Mouse (Mus musculus): ENCODE results near the gene Klk6. TPM values are rescaled to one million over a fixed set of nuclear protein-coding genes. Genes with fewer than 3 reads are reported as not detected.

Gene Klk6
- polyA plus RNA-seq, 1 experiment from 2014 or later = not detected

GRCm38 (mm10) chr7:43880912-43881311, 56.6 kb downstream of the Klk6 start, which contains the start of gene Klk4:
Klk4 (plus strand) TSS chr7:43881160.
- TF ChIP-seq EP300 (IDR thresholded peaks at IDR 0.05) (no peak), CTCF (IDR thresholded peaks at IDR 0.05) (no peak)
- no peak for DNase-seq (ENCODE audit: low spot score)
- Histone ChIP-seq H3K27me3 (replicated peaks; ENCODE audit: insufficient read depth, low read length) (no peaks in the 10 kb centered on the region), H3K4me2 (replicated peaks; ENCODE audit: low read depth, low read length) (no peak within 1 kb of the TSS), H3K27ac (ENCODE audit: low read length) (no peak within 1 kb of the TSS), H3K9me3 (ENCODE audit: low read length) (no peaks in the 10 kb centered on the region), H3K9ac (replicated peaks; ENCODE audit: low read depth) (no peak within 1 kb of the TSS), H3K36me3 (ENCODE audit: insufficient read depth, low read length) (no peaks in the 10 kb centered on the region), H3K4me1 (ENCODE audit: insufficient read depth, low read depth, low read length) (no peaks in the 10 kb centered on the region), H3K4me3 (ENCODE audit: low read depth, low read length) (no peak within 1 kb of the TSS)
- no peak for ATAC-seq
- WGBS = 0% methylated on average over 3 of the region's 3 CpGs

Other genes with a start within 250 kb of the Klk6 start
- gene Zfp719, start 244.9 kb upstream of the Klk6 start, polyA plus RNA-seq (2015; fragmentation: Nextera tagmentation; extraction: Ambion mirVana) = 5.7 and 6.0 TPM in 2 replicates
- gene Zfp819, start 217.3 kb upstream of the Klk6 start, polyA plus RNA-seq (2015; fragmentation: Nextera tagmentation; extraction: Ambion mirVana) = 0.08 and 0.27 TPM in 2 replicates
- gene Ceacam18, start 189.8 kb upstream of the Klk6 start, polyA plus RNA-seq (2015; fragmentation: Nextera tagmentation; extraction: Ambion mirVana) = 0.07 and 0.08 TPM in 2 replicates
- 3.2 and 4.0 TPM in 2 replicates for gene Siglece, start 164.3 kb upstream of the Klk6 start, polyA plus RNA-seq (2015; fragmentation: Nextera tagmentation; extraction: Ambion mirVana)
- gene Ctu1, start 152.5 kb upstream of the Klk6 start, polyA plus RNA-seq (2015; fragmentation: Nextera tagmentation; extraction: Ambion mirVana) = 8.5 and 9.0 TPM in 2 replicates
- gene Klk14, start 134.1 kb upstream of the Klk6 start, polyA plus RNA-seq (2015; fragmentation: Nextera tagmentation; extraction: Ambion mirVana) = 0.31 and 0.39 TPM in 2 replicates
- 4.8 and 6.3 TPM in 2 replicates for gene Klk13, start 111.9 kb upstream of the Klk6 start, polyA plus RNA-seq (2015; fragmentation: Nextera tagmentation; extraction: Ambion mirVana)
- not detected in 2 replicates for gene Klk12, start 55.6 kb upstream of the Klk6 start, polyA plus RNA-seq (2015; fragmentation: Nextera tagmentation; extraction: Ambion mirVana)
- 1.2 and 1.3 TPM in 2 replicates for gene Klk11, start 49.9 kb upstream of the Klk6 start, polyA plus RNA-seq (2015; fragmentation: Nextera tagmentation; extraction: Ambion mirVana)
- 2.6 and 4.2 TPM in 2 replicates for gene Klk10, start 43.5 kb upstream of the Klk6 start, polyA plus RNA-seq (2015; fragmentation: Nextera tagmentation; extraction: Ambion mirVana)
- 0.15 and 0.25 TPM in 2 replicates for gene Klk9, start 32.6 kb upstream of the Klk6 start, polyA plus RNA-seq (2015; fragmentation: Nextera tagmentation; extraction: Ambion mirVana)
- 41.9 and 47.1 TPM in 2 replicates for gene Klk8, start 26.9 kb upstream of the Klk6 start, polyA plus RNA-seq (2015; fragmentation: Nextera tagmentation; extraction: Ambion mirVana)
- not detected in 2 replicates for gene Klk7, start 13.2 kb upstream of the Klk6 start, polyA plus RNA-seq (2015; fragmentation: Nextera tagmentation; extraction: Ambion mirVana)
- not detected in 2 replicates for gene Klk5, start 17.5 kb downstream of the Klk6 start, polyA plus RNA-seq (2015; fragmentation: Nextera tagmentation; extraction: Ambion mirVana)
- not detected in 2 replicates for gene Klk4, start 56.7 kb downstream of the Klk6 start, polyA plus RNA-seq (2015; fragmentation: Nextera tagmentation; extraction: Ambion mirVana)
- gene Klk15, start 109.2 kb downstream of the Klk6 start, polyA plus RNA-seq (2015; fragmentation: Nextera tagmentation; extraction: Ambion mirVana) = not detected in 2 replicates
- not detected in 2 replicates for gene Klk1b8, start 126.2 kb downstream of the Klk6 start, polyA plus RNA-seq (2015; fragmentation: Nextera tagmentation; extraction: Ambion mirVana)
- gene Klk1b1, start 142.3 kb downstream of the Klk6 start, polyA plus RNA-seq (2015; fragmentation: Nextera tagmentation; extraction: Ambion mirVana) = not detected in 2 replicates
- not detected in 2 replicates for gene Klk1b9, start 151.6 kb downstream of the Klk6 start, polyA plus RNA-seq (2015; fragmentation: Nextera tagmentation; extraction: Ambion mirVana)
- gene Klk1b11, start 171.4 kb downstream of the Klk6 start, polyA plus RNA-seq (2015; fragmentation: Nextera tagmentation; extraction: Ambion mirVana) = not detected in 2 replicates
- not detected in 2 replicates for gene Klk1b26, start 187.7 kb downstream of the Klk6 start, polyA plus RNA-seq (2015; fragmentation: Nextera tagmentation; extraction: Ambion mirVana)
- not detected in 2 replicates for gene Klk1b27, start 227.8 kb downstream of the Klk6 start, polyA plus RNA-seq (2015; fragmentation: Nextera tagmentation; extraction: Ambion mirVana)